Mouse (Mus musculus): Measurements from ENCODE around the gene Mtg1.
A peak's percentile ranks its signal among the peaks of the same experiment; 100 is the strongest.

DNA sequence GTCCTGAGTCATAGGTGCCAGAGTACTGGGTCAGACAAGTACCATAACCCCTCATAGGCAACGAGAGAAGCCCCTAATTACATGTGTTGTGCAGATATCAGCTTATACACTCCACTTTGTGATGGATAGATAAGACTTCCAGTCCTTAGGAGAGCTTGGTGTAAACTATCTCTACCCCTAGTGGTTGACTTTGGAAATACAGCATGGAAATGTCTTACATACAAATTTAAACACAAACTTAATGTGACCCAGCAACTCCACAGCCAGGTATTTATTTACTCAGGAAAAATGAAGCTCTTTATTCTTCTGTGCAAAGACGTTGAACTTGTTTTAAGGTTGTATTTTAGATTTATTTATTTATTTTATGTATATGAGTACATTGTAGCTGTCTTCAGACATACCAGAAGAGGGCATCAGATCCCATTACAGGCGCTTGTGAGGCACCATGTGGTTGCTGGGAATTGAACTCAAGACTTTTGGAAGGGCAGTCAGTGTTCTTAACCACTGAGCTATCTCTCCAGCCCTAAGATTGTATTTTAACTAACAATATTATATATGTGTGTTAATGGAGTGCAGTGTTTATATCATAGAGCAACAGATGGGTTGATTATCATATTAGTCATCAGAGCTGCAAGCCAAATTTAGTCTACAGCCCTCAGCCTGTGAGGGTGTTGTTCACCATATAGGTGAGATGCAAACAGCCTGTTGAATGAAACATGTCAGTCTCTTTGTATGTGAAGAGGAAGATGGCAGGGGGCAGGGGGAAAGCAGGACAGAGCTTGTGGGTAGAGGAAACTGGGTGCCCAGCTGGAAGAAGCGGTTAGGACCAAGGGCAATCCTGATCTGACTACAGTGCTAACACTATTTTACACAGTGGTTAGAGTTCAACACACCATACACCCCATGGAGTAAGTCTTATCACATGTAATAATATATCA, 51.3 kb downstream of the Mtg1 start:
- TF ChIP-seq CTCF (IDR thresholded peaks at IDR 0.05): peak; percentile 60
- TF ChIP-seq EP300 (IDR thresholded peaks at IDR 0.05): no peak
